Mouse (Mus musculus) macrophage (primary cell): ENCODE results near the gene Rnf223. TPM values are rescaled to one million over a fixed set of nuclear protein-coding genes. Genes with fewer than 3 reads are reported as not detected.

ENCODE experiments used
- H3K27ac ChIP-seq: fragments of 350-480 bp; formaldehyde crosslinking; 2 replicates; pipeline ENCODE4 v1.9.0; 2021
- H3K36me3 ChIP-seq: fragments of 350-480 bp; formaldehyde crosslinking; 2 replicates; pipeline ENCODE4 v1.9.0; 2021; ENCODE audit errors: inconsistent target
- H3K4me3 ChIP-seq: fragments of 350-480 bp; formaldehyde crosslinking; 2 replicates; pipeline ENCODE4 v1.9.0; 2021; ENCODE audit errors: inconsistent target
- H3K79me2 ChIP-seq: fragments of 350-480 bp; formaldehyde crosslinking; 2 replicates; pipeline ENCODE4 v1.9.0; 2021; ENCODE audit errors: inconsistent target
- WGBS: methylation state at CpG from one replicate; pipeline ENCODE4 v1.1.7; 2026; ENCODE audit warnings: inconsistent platforms; ENCODE audit not compliant: missing documents; 5-methylcytosine and 5-hydroxymethylcytosine counted together
- polyA plus RNA-seq: library from polyadenylated mRNA; stranded (reverse); fragments of 250-400 nt; gene quantifications from 3 replicates; pipeline ENCODE4 v1.2.4, GENCODE M21; 2018; ENCODE audit warnings: inconsistent platforms
- total RNA-seq, 78 experiments: library from RNA; depleted of rRNA; stranded (reverse); fragments of 250-400 nt; gene quantifications; 1 replicate in 9 of 78; 2 replicates in 24 of 78; 3 replicates in 43 of 78; 4 replicates in 2 of 78; pipeline ENCODE4 v1.2.4; 2018; ENCODE audit warnings: inconsistent platforms in 56 of 78

Rnf223 gene
- total RNA-seq (2018; cell fraction: chromatin; rRNA removed): 1 to 10 TPM in 1 of 26 experiments, under 1 TPM in 14, not detected in 11; 0.22 to 1.0 (median 0.33) TPM
- total RNA-seq (2018; cell fraction: cytosol; rRNA removed): under 1 TPM in 6 of 26 experiments, not detected in 20; 0.03 to 0.07 (median 0.06) TPM
- 1 to 10 TPM in 1 of 26 experiments, under 1 TPM in 11, not detected in 14; 0.12 to 1.1 (median 0.24) TPM for total RNA-seq (2018; cell fraction: nucleus; rRNA removed)
- not detected in 3 replicates for polyA plus RNA-seq

GRCm38 (mm10) chr4:156130436-156130835 is at the start of gene Rnf223:
Gene Rnf223, plus strand, starts transcription at chr4:156130513.
- WGBS: 93% methylated on average over 15 of the region's 15 CpGs
- H3K36me3 ChIP-seq: no peaks in the 10 kb centered on the region
- no peak within 1 kb of the TSS for H3K27ac ChIP-seq
- no peak within 1 kb of the TSS for H3K4me3 ChIP-seq
- no peaks in the 10 kb centered on the region for H3K79me2 ChIP-seq

GRCm38 (mm10) chr4:156082621-156083234 is 47.6 kb upstream of the Rnf223 start:
- H3K79me2 ChIP-seq: no peaks in the 10 kb centered on the region
- WGBS: 54% methylated on average over 4 of the region's 4 CpGs
- no peaks in the 10 kb centered on the region for H3K36me3 ChIP-seq
- no peak overlapping the region for H3K4me3 ChIP-seq
- H3K27ac ChIP-seq: no peak overlapping the region

GRCm38 (mm10) chr4:156083348-156083747 is 47.0 kb upstream of the Rnf223 start:
- Histone ChIP-seq H3K4me3 (no peak overlapping the region), H3K27ac (no peak overlapping the region), H3K36me3 (no peaks in the 10 kb centered on the region), H3K79me2 (no peaks in the 10 kb centered on the region)
- WGBS: 92% methylated on average over 5 of the region's 5 CpGs

GRCm38 (mm10) chr4:156084096-156084879 is 46.0 kb upstream of the Rnf223 start:
- H3K4me3 ChIP-seq: no peak overlapping the region
- no peak overlapping the region for H3K27ac ChIP-seq
- no peaks in the 10 kb centered on the region for H3K79me2 ChIP-seq
- 88% methylated on average over 9 of the region's 9 CpGs for WGBS
- H3K36me3 ChIP-seq: no peaks in the 10 kb centered on the region

GRCm38 (mm10) chr4:156085256-156085655 is 45.1 kb upstream of the Rnf223 start:
- Histone ChIP-seq H3K79me2 (no peaks in the 10 kb centered on the region), H3K4me3 (no peak overlapping the region), H3K27ac (no peak overlapping the region), H3K36me3 (no peaks in the 10 kb centered on the region)
- WGBS: 96% methylated on average over 7 of the region's 8 CpGs

GRCm38 (mm10) chr4:156087398-156088087 is 42.8 kb upstream of the Rnf223 start:
- no peaks in the 10 kb centered on the region for H3K36me3 ChIP-seq
- no peak overlapping the region for H3K4me3 ChIP-seq
- H3K27ac ChIP-seq: no peak overlapping the region
- H3K79me2 ChIP-seq: no peaks in the 10 kb centered on the region
- 3% methylated on average over 4 of the region's 5 CpGs for WGBS

- WGBS: 90% methylated on average over 1 of the region's 1 CpGs
- no peaks in the 10 kb centered on the region for H3K79me2 ChIP-seq
- no peaks in the 10 kb centered on the region for H3K36me3 ChIP-seq
- H3K27ac ChIP-seq: no peak overlapping the region
- H3K4me3 ChIP-seq: no peak overlapping the region
These were observed 39.1 kb upstream of the Rnf223 start for GRCm38 (mm10) chr4:156091236-156091635.

GRCm38 (mm10) chr4:156092765-156093164 is 37.5 kb upstream of the Rnf223 start:
- H3K27ac ChIP-seq: no peak overlapping the region
- WGBS: 100% methylated on average over 1 of the region's 1 CpGs
- H3K79me2 ChIP-seq: no peaks in the 10 kb centered on the region
- no peaks in the 10 kb centered on the region for H3K36me3 ChIP-seq
- H3K4me3 ChIP-seq: no peak overlapping the region

GRCm38 (mm10) chr4:156093758-156094157 is 36.6 kb upstream of the Rnf223 start:
- WGBS: 88% methylated on average over 5 of the region's 5 CpGs
- Histone ChIP-seq H3K27ac (no peak overlapping the region), H3K36me3 (no peaks in the 10 kb centered on the region), H3K4me3 (no peak overlapping the region), H3K79me2 (no peaks in the 10 kb centered on the region)

- H3K4me3 ChIP-seq: no peak overlapping the region
- no peak overlapping the region for H3K27ac ChIP-seq
- H3K79me2 ChIP-seq: no peaks in the 10 kb centered on the region
- no peaks in the 10 kb centered on the region for H3K36me3 ChIP-seq
- 86% methylated on average over 1 of the region's 1 CpGs for WGBS
These were observed 34.1 kb upstream of the Rnf223 start for GRCm38 (mm10) chr4:156096191-156096590.

GRCm38 (mm10) chr4:156097770-156098366 is 32.4 kb upstream of the Rnf223 start:
- 92% methylated on average over 9 of the region's 9 CpGs for WGBS
- no peaks in the 10 kb centered on the region for H3K79me2 ChIP-seq
- no peak overlapping the region for H3K27ac ChIP-seq
- no peaks in the 10 kb centered on the region for H3K36me3 ChIP-seq
- H3K4me3 ChIP-seq: no peak overlapping the region

GRCm38 (mm10) chr4:156099427-156099826 is 30.9 kb upstream of the Rnf223 start:
- Histone ChIP-seq H3K79me2 (no peaks in the 10 kb centered on the region), H3K4me3 (no peak overlapping the region), H3K36me3 (no peaks in the 10 kb centered on the region), H3K27ac (no peak overlapping the region)
- WGBS: 78% methylated on average over 6 of the region's 6 CpGs

GRCm38 (mm10) chr4:156100501-156100900 is 29.8 kb upstream of the Rnf223 start:
- no peaks in the 10 kb centered on the region for H3K79me2 ChIP-seq
- H3K36me3 ChIP-seq: no peaks in the 10 kb centered on the region
- H3K27ac ChIP-seq: no peak overlapping the region
- 85% methylated on average over 5 of the region's 5 CpGs for WGBS
- no peak overlapping the region for H3K4me3 ChIP-seq

- no peaks in the 10 kb centered on the region for H3K79me2 ChIP-seq
- no peak overlapping the region for H3K4me3 ChIP-seq
- 29% methylated on average over 3 of the region's 3 CpGs for WGBS
- H3K36me3 ChIP-seq: no peaks in the 10 kb centered on the region
- no peak overlapping the region for H3K27ac ChIP-seq
These were observed 28.8 kb upstream of the Rnf223 start for GRCm38 (mm10) chr4:156101481-156101903.
